Mouse (Mus musculus) frontal cortex, adult (tissue): Measurements from ENCODE around the gene Bcl7a.

Experiments
- ATAC-seq: cut with Nextera tagmentation; 2 replicates; pipeline ENCODE4 v1.9.2; 2017; ENCODE audit warnings: mild to moderate bottlenecking, moderate library complexity, mixed read lengths; ENCODE audit not compliant: low TSS enrichment

Gene Bcl7a

DNA sequence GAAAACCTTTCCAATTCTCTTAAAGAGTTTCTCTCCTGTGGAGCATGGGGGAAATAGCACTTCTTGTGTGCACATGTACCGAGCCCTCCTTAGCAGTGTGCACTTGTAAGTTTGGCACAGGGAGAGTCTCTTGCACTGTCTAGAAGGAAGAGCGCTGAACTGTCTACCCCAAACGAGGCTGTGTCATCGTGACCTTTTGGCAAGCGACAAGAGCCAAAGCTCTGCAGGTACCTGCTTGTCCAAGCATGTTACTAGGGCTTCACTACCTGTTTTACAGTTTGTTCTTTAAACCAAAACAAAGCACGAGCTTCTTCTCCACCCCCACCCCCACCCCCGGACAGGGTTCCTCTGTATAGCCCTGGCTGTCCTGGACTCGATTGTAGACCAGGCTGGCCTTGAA is 15.9 kb upstream of the Bcl7a start:
- ATAC-seq: no peak

DNA sequence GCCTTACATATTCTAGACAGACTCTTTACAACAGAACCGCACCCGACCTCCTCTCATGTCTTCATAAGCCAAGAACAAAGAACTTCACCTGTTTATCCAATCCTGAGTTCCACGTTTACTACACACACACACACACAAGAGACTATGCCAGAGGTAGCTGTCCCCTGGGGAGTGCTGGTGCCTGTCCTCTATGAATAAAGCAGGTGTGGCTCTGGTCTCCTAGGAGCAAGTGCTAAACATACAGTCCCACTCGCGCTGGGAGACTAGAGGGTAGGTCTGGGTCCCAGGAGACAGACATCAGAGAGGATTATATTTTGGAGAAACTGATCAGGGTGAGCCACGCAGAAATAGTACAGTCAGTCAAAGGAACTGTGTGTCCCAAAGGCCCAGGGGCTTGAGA is 10.1 kb upstream of the Bcl7a start:
- ATAC-seq: no peak

DNA sequence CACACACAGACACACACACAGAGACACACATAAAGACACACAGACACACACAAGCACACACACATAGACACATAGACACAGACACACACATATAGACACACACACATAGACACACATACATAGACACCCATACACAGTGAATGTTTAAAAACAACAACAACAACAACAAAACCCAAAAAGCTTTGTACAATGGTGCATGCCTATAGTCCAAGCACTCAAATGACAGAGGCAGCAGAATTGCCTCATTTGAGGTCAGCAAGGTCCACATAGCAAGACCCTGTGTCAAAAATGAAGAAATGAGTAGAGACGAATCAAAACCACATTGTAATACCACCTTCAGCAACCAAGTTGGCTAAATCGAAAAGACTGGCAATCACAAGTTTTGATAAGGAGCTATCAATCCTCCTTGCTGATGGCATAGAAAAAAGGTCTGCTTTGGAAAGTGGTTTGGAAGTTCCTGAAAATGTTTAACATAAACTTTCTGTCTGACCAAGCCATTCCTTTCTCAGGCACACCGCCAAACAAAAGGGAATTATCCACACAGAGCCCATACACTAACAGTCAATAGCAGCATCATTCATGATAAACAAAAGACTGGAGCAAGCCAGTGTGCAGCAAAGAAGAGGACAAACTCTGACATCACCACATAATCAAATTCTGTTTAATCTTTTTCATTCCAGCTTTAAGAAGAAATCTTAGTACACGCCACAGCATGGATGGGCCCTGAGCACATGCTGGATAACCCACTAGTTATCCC is 7.3 kb upstream of the Bcl7a start:
- ATAC-seq: no peak

DNA sequence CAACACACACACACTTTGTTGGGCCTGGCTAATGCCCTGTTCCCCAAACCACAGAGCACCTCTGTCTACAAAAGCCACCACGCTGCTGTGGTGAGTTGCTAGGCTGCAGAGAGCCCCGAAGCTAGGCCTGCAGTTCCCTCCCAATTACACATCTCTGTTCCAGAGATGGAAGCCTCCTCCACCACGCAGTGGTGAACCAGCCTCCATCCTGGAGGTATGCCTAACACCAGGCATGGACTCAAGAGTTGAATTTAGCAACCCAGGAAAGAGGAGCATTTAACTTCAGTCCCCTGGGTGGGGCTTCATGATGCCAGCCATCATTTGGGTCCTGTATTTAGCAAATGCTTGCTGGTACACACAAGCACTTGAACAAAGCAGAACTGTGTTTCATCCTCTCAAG is 5.2 kb upstream of the Bcl7a start:
- ATAC-seq: peak; percentile 91

DNA sequence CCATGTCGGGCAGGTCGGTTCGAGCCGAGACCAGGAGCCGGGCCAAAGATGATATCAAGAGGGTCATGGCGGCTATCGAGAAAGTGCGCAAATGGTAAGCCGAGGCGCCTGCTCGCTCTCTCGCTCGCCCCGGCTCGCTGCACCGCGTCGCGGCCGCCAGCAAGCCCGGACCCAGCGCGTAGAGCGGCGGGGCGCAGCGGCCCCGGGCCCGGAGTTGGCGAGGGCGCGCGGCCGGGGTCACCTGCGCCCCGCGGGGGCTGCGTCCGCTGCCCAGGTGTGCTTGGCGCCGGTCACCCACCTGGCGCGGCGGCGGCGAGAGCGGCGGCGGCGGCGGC is 961 bp downstream of the Bcl7a start:
- no peak for ATAC-seq

DNA sequence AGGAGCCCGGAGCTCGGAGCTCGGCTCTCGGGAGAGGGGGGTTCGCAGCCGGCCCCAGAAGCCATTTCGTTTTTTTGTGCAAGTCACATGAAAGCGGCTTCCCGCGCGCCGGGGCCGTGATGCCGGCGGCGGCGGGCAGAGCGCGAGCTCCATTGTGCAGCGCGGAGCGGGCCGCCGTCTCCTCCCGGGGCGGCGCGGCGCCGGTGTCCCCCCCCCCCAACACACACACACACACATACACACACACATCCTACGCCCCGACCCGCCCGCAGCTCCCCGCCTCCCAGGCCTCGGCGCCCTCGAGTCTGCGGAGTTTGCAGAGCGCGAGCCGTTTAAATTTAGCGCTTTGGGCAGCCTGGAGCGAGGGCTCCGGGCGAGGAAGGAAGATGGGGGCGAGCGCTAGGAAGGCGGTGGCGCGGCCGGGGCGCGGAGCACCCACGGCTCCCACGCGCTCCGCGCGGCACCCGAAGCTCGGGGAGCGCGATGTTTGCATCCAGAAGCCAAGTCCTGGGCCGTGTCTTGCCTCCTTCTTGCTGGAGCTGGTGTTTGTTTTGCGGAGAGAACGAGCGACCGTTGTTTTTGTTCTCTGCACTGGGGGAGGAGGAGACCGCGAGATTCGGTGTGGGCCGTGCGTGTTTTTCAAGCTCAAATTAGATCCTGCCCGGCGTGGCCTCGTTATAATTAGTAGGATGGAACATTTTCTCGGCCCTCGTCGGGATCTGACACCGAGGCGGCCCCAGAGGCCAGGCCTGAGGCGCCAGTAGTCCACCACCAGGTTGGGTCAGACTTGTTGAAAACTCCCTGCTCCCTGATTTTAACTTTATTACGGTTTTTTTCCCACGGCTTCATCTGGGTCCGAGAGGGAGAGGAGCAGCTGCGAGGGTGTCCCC is 1.6 kb downstream of the Bcl7a start:
- ATAC-seq: peak; percentile 36; the same call in 1 of the 2 replicates

DNA sequence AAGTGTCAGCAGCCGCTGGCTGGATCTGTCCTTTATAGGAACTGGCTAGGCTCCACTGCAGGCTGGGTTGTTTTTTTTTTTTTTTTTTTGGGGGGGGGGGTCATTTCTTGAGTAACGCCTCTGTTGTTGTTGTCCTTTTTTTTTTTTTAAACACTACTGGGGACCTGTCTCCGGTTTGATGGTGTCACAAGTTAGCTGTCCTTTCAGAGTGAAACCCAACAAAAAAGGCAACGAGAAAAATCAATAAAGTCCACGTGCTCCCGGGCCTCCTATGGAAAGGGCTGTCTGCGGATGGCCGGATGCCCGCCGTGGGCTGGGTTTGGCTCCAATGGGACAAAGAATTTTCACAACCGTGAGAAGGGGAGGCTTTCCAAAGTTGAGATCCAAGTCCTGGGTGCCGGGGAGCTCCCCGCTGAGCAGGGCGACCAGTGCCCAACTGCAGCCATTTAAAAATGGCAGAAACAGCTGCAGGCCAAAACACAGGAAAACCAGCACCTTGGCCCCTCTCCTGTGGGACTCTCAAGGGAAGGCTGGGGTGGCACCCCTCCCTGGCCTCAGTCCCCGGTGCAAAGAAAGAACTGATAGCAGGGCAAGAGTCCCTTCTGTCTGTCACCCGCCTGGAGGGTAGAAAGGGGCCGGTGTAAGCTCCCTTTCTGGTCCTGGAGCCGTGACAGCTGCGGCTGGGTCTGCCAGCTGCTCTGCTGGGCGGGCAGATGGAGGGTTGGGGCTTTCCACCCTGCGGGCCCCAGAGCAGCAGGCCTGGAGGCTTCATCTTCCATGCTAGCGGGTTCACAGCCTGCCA is 2.4 kb downstream of the Bcl7a start:
- 0 out of 2 replicates have a peak, but pooled peaks have one; percentile 11 for ATAC-seq

DNA sequence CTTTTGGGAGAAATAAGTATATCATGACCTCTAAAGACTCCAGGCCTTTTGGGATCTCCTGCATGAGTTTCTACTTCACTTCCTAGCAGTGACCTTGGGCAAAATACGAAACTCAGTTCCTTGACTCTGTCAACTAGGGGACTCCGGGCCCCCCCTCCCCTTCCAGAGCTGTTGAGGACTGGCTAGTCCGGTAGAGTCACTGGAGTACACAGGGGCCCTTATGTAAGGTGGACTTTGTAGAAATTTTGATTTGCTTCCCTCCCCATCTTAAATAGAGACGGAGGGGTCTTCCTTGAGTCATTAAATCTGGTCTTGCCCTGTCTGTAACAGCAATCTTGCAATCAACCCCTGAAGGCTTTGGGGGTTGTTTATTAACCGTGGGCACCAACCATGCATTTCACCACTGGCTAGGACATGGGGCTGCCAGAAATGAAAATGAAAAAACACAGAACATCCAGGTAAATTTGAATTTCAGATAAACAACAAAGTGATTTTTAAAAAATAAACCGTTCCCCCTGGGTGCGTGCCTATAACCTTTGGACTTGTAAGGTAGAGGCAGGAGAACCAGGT is 3.2 kb downstream of the Bcl7a start:
- ATAC-seq: no peak

DNA sequence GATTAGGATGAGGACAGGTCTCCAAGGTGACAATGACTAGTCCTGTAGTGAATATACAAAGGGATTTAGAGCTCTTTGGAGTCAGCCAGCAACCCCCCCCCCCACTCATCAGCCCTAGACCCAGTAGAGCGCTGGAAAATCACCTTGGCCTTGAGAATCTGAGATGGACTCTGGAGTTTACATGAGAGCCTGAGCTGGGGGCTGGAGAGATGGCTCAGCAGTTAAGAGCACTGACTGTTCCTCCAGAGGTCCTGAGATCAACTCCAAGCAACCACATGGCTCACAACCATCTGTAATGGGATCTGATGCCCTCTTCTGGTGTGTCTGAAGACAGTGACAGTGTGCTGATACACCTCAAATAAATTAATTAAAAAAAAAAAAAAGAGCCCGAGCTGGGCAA is 4.4 kb downstream of the Bcl7a start:
- ATAC-seq: no peak

DNA sequence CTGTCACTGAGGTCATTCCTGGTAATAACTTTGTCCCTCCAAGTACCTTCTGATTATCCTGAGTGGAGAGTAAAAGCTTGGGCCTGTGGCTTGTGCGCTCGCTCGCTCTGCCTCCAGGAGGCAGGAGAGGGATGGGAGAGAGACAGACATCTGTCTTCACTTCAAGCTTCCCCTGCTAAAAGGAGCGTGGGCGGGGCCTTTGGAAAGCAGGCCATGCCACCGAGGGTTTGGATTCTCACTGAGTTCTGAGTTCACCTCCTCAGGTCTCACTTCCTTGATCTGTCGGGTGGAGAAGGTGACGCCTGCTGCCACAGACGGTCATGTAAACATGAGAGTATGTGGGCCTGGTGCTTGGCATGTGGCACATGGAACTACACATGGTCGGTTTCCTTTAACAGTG is 6.8 kb downstream of the Bcl7a start:
- no peak for ATAC-seq

DNA sequence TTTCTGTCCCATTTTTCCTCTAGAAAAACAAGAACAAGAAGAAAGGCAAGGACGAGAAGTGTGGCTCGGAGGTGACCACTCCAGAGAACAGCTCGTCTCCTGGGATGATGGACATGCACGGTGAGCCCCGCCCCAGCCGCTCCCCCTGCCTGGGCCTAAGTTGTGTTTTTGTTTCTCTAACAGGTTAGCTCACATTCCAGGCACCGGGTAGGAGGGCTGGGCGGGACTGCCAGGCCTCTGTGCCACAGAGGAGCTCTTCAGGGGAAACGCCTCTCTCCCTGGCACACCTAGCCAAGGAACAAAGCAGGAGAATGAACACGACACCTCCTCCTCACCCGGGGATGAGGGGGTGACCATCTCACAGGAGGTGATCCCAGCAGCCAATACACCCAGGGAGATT is 12.3 kb downstream of the Bcl7a start:
- no peak for ATAC-seq

DNA sequence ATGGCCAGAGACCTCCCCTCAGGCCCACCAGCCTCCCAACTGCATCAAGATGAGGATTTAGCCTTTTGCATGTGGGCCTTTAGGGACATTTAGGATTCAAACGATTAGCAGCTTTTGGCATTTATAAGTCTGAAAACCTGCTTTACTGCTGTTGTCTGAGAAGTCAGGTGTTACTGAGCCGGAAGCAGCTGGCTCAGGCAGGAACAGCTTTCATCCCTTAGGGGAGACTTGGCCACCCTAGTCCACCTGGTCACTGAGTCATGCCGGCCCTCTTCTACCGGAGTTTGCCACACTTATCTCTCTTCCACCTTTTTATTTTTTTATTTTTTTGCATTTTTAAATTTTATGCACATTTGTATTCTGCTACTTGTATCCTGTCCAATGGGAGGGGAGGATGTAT is 13.6 kb downstream of the Bcl7a start:
- no peak for ATAC-seq

DNA sequence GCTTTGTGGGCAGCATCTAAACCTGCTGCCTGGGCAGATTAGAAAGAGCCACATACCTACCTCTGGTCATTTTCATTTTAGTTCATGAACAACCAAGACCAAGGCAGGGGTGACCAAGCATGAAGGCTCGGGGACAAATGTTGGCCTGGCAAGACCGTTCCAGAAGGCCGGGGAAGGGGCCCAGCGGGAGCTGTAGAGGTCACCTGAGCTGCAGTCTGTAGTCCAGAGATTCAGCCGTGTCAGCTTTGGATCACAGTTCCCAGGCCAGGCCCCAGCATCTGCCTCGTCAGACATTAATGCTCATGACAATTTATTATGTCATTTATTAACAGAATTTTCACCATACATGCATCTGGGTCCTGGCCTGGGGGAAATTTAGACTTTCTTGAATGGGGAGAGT is 15.8 kb downstream of the Bcl7a start:
- ATAC-seq: no peak

DNA sequence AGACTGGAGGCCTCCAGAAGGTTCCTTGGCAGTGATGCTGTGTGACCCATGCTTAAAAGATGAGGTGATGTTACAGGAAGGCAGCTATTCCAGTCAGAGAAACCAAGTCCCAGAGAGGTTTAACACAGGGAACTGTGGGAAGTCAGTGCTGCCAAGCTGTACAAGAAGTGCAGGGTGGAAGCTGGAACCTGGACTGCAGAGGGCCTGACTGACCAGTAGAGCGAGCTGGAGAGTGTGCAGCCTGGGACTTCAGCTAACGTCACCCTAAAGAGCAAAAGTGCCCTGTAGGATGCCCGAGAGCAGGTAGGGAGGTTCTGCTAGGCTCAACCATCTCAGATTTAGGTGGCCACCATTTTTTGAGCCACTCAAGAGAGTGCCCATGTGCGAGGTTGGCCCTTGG is 19.3 kb downstream of the Bcl7a start:
- ATAC-seq: no peak

DNA sequence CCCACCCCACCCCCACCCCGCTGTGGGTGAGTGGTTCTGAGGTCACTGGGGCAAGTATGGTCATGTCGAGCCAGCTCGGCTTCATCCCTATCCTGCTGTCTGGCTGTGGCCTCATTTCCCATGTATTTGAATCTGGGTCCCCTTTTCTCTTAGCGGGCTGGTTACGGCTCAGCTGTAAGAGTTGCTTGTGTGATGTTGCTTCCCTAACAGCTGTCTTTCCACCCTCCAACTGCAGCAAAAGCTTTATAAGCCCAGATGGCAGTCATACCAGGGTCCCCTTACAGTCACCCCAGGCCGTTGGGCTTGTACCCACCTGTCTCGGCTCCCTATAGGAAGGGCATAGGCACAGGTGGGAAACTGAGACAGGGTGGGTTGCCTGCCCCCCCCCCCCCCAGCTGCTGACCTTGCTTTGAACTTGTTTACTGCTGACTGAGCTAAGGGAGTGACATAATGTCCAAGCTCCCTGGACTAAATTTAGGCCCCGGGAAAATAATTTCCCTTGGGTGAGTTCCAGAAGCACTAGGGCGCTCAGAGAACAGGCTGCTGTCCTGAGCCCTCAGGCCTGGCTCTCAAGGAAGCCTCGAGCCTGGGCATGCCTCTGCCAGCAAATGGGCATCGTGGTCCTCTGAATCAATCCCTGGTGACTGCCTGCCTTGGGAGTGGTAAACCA is 20.8 kb downstream of the Bcl7a start:
- ATAC-seq: no peak

DNA sequence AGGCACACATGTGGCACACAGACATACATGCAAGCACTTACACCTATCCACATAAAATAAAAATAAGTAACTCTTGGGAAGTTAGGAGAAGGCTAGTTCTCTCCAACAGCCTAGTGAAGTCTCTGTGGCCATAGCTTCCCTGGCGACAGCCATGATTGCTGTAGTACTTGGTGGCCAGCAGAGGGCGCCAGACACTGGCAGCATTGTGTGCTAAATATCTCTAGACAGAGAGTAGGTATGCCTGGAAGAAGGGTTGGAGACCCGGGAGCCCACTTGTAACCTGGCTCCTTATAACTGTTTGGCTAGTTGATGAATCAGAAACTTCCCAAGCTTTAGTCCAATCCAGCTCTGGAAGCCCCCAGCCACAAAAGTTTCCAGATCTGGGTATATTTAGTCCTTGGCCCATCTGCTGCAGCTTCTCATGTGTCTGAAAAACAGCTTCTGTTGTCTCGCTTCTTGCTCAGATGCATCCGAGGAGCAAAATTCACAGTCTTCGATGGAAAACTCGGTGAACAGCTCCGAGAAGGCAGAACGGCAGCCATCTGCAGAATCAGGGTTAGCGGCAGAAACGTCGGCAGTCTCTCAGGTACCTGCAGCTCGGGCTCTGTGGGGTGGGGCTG is 25.3 kb downstream of the Bcl7a start:
- ATAC-seq: peak; percentile 80

DNA sequence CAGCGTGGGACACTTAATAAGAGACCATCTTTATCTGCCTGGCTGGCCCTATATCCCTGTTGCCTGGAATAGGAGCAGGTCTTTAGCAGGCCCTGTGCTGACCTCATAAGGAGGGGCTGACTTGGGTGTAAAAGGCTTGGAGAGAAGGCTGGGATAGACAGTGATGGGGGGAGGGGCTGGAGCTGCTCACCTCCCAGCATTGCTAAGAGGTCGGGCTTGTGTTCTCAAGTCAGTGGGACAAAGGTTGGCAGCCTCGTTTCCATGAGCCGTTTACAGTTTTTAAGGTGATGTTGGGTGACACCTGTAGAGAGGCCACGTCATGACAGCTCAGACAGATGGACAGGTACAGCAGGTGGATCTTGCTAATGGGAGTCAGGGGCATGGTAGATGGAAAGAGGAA is 26.4 kb downstream of the Bcl7a start:
- ATAC-seq: no peak

DNA sequence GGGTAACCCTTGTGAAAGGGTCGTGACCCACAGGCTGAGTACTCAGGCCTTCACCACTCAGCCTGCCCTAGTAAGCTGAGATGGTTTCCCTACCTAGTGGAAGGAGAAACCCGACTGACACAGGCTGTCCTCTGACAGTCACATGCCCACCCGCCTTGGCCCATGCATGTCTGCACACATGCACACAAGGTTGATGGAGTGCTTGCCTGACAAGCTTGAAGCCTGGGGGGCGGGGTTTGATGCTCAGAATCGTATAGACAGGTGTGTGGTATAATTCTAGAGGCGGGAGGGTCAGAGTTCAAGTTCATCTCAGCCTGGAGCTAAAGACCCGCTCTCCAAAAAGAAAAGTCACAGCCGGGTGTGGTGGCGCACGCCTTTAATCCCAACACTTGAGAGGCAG is 31.6 kb downstream of the Bcl7a start:
- no peak for ATAC-seq

DNA sequence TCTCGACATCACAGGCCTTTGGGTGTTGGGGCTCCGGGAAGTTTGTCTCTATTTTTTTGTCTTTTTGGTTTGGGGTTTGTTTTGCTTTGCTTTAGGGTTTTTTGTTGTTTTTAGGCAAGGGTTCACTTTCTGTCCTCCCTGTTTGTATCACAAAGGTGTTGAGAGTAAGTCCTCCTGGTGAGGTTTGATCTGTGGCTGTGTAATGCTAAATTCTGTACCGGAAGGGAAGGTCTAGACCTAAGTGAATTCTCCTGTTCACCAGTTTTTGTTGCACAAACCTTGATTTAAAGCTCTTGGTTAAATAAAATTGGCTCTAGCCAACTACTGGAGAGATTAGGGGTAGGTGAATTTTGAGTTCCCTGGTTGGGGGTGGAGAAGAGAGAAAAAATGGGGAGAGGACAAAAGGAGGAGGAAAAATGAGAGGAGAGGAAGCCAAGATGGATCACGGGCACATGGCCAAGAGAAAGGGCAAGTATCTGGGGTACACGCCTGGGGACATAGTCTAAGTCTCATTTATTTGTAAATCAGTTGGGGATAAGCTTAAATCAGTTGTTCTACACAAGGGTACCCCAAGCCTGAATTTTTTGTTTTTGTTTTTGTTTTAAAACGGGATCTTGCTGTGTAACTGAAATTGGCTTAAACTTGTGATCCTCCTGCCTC is 32.3 kb downstream of the Bcl7a start:
- no peak for ATAC-seq

DNA sequence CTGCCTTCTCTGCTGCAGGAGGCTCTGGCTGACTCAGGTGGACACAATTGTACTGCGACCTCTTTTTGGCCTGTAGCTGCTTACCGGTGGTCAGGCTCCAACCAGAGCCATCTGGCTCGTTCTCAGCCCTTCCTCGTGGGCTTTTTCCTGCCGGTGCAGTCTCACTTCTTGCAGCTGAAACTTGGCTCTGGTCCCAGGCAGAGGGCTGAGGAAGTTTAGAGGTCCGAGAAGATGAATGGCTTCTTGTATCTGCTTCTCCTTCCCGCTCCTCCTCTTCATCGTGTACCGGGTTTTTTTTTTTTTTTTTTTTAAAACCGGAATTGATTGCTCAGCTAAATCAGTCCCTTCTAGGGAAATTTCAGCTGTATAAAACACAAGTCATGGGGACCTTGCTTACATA is 32.9 kb downstream of the Bcl7a start:
- ATAC-seq: no peak
